Mouse (Mus musculus): Measurements from ENCODE around the gene Phf2.

GRCm38 (mm10) chr13:48830528-48831250 is 40.2 kb downstream of the Phf2 start:
- TF ChIP-seq CTCF (IDR thresholded peaks at IDR 0.05; ENCODE audit: low read depth) (no peak), EP300 (IDR thresholded peaks at IDR 0.05; ENCODE audit: low read depth) (no peak)
